Mouse (Mus musculus): ENCODE results near the gene Lpcat1. TPM values are rescaled to one million over a fixed set of nuclear protein-coding genes. Genes with fewer than 3 reads are reported as not detected.

Lpcat1 gene
- polyA plus RNA-seq, 1 experiment from 2014 or later, result 61.4 TPM

DNA sequence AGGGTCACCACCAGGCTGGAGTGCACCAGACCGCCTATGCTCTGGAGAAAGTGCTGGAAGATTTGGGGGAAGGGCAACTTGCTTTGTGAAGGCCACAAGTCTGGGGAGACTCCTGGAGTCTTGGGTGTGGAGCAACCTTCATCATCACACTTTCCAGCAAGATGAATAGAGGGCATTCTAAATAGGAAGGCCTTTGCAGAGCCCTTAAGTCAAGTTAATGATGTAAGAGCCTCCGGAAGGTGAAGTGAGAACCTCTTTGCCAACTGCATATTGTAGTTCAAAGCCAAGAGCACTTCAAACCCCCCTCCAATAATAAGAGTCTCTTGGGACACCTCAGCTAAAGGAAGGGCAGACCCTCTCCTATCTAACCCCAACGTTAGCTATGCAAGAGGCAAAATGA lies 18.3 kb upstream of the Lpcat1 start:
- 81% methylated on average over 3 of the region's 3 CpGs for WGBS

DNA sequence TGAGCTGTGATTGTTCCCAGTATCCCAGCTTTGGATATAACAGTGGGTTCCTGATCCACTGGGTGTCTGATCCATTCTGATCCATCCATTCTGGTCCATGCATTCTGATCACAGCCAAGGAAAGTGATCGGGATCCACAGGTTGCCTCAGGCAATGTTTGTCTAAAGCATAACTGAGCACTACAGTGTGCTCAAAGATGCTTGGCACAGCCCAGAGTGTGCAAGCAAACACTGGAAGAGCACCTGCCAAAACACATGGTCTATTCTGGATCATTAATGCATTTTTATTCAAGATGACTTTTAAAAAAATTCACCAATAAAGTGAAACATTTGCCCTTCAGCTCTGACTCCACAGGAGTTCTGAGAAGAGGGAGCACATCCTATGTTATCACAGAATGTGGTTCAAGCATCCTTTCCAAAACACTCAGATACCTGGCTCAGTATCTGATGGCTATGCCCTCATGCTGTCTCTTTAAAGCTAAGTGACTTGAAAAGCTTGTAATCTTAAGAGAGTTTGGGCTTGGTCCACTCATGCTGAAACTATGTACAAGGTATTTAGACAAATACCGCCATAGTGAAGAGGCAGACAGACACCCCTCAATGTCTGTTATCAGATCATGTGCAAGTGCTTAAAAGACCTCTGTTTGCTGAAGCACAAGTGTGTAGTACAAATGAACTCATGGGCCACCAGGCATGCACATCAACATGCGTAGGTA lies 13.3 kb upstream of the Lpcat1 start:
- no peak overlapping the region for H3K27ac ChIP-seq (replicated peaks)
- no peaks in the 10 kb centered on the region for H3K9me3 ChIP-seq
- H3K4me2 ChIP-seq (replicated peaks), result no peak overlapping the region
- H3K4me1 ChIP-seq, result no peaks in the 10 kb centered on the region
- 81% methylated on average over 3 of the region's 3 CpGs for WGBS
- H3K9ac ChIP-seq (replicated peaks), result no peak overlapping the region
- no peak for ATAC-seq (replicated peaks)
- no peak overlapping the region for H3K4me3 ChIP-seq
- no peaks in the 10 kb centered on the region for H3K27me3 ChIP-seq
- no peaks in the 10 kb centered on the region for H3K36me3 ChIP-seq

More for the DNA sequence above, 18.3 kb upstream of the Lpcat1 start:
- peaks cover 11% of the 10 kb centered on the region for H3K4me1 ChIP-seq
- H3K4me2 ChIP-seq (replicated peaks), result no peak overlapping the region
- no peak overlapping the region for H3K4me3 ChIP-seq
- ATAC-seq (replicated peaks), result no peak
- no peaks in the 10 kb centered on the region for H3K27me3 ChIP-seq
- H3K9ac ChIP-seq (replicated peaks), result no peak overlapping the region
- no peaks in the 10 kb centered on the region for H3K36me3 ChIP-seq
- H3K27ac ChIP-seq (replicated peaks), result no peak overlapping the region
- H3K9me3 ChIP-seq, result no peaks in the 10 kb centered on the region

GRCm38 (mm10) chr13:73455328-73455727 lies 11.7 kb upstream of the Lpcat1 start:
- no peak for ATAC-seq (replicated peaks)
- H3K4me2 ChIP-seq (replicated peaks), result no peak overlapping the region
- no peaks in the 10 kb centered on the region for H3K9me3 ChIP-seq
- 80% methylated on average over 3 of the region's 3 CpGs for WGBS
- H3K27ac ChIP-seq (replicated peaks), result no peak overlapping the region
- no peaks in the 10 kb centered on the region for H3K27me3 ChIP-seq
- no peaks in the 10 kb centered on the region for H3K36me3 ChIP-seq
- H3K4me1 ChIP-seq, result no peaks in the 10 kb centered on the region
- H3K4me3 ChIP-seq, result no peak overlapping the region
- H3K9ac ChIP-seq (replicated peaks), result no peak overlapping the region

GRCm38 (mm10) chr13:73457301-73457700 lies 9.7 kb upstream of the Lpcat1 start:
- H3K27ac ChIP-seq (replicated peaks), result no peak overlapping the region
- H3K4me3 ChIP-seq, result no peak overlapping the region
- no peaks in the 10 kb centered on the region for H3K36me3 ChIP-seq
- no peaks in the 10 kb centered on the region for H3K9me3 ChIP-seq
- H3K4me1 ChIP-seq, result no peaks in the 10 kb centered on the region
- H3K27me3 ChIP-seq, result no peaks in the 10 kb centered on the region
- H3K9ac ChIP-seq (replicated peaks), result no peak overlapping the region
- H3K4me2 ChIP-seq (replicated peaks), result no peak overlapping the region
- no peak for ATAC-seq (replicated peaks)
- WGBS, result 96% methylated on average over 4 of the region's 4 CpGs

DNA sequence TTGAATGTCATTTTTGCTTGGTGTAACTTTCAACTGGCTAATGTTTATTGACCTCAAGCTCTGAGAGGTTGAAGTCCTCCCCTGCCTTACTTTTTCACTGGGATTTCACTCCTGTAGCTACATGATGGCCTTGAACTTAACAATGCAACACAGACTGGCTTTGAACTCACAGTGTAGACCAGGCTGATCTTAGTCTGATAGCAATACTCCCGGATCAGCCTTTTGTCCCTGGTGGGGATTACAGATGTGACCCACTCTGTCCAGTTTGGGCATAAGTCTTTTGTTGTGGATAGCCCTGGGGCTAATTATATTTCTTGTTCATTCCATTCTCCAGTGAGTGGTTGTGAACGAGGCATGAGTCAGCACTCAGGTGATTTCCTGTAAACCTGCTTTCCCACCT lies 9.3 kb upstream of the Lpcat1 start:
- Histone ChIP-seq H3K27me3 (no peaks in the 10 kb centered on the region), H3K9ac (replicated peaks) (no peak overlapping the region), H3K27ac (replicated peaks) (no peak overlapping the region), H3K4me3 (no peak overlapping the region), H3K4me1 (no peaks in the 10 kb centered on the region), H3K36me3 (no peaks in the 10 kb centered on the region), H3K9me3 (no peaks in the 10 kb centered on the region), H3K4me2 (replicated peaks) (no peak overlapping the region)
- ATAC-seq (replicated peaks), result no peak
- WGBS, result 75% methylated on average over 2 of the region's 2 CpGs

GRCm38 (mm10) chr13:73458719-73459118 lies 8.3 kb upstream of the Lpcat1 start:
- H3K4me2 ChIP-seq (replicated peaks), result no peak overlapping the region
- ATAC-seq (replicated peaks), result no peak
- WGBS, result 73% methylated on average over 5 of the region's 5 CpGs
- H3K27me3 ChIP-seq, result no peaks in the 10 kb centered on the region
- H3K4me1 ChIP-seq, result no peaks in the 10 kb centered on the region
- no peaks in the 10 kb centered on the region for H3K9me3 ChIP-seq
- no peak overlapping the region for H3K27ac ChIP-seq (replicated peaks)
- no peaks in the 10 kb centered on the region for H3K36me3 ChIP-seq
- no peak overlapping the region for H3K4me3 ChIP-seq
- H3K9ac ChIP-seq (replicated peaks), result no peak overlapping the region

- no peaks in the 10 kb centered on the region for H3K36me3 ChIP-seq
Observed at GRCm38 (mm10) chr13:73459189-73459850, 7.7 kb upstream of the Lpcat1 start.

DNA sequence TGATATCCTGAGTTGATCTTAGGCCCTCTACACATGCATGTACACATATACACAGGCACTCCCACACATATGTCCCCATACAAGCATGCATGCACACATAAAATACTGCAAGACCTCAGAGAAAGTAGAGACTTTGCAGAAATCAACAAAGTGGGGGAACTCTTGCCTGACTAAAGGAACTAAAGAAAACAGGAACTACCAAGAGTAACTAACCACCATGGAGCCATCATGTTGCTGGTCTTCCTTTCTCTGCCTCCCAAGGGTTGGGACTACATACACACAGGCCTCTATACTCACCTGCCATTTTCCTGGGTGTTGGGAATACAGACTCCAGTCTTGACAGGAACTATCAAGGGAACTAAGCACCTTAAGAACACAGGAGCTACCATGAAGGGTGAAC lies 5.4 kb upstream of the Lpcat1 start:
- Histone ChIP-seq H3K27ac (replicated peaks) (no peak overlapping the region), H3K4me3 (no peak overlapping the region), H3K4me2 (replicated peaks) (no peak overlapping the region), H3K9me3 (no peaks in the 10 kb centered on the region), H3K36me3 (no peaks in the 10 kb centered on the region), H3K4me1 (0 out of 2 replicates have a peak, but pooled peaks cover 1% of the 10 kb centered on the region), H3K27me3 (no peaks in the 10 kb centered on the region), H3K9ac (replicated peaks) (no peak overlapping the region)
- no peak for ATAC-seq (replicated peaks)

More at GRCm38 (mm10) chr13:73459189-73459850, 7.7 kb upstream of the Lpcat1 start:
- 80% methylated on average over 7 of the region's 7 CpGs for WGBS
- Histone ChIP-seq H3K27ac (replicated peaks) (no peak overlapping the region), H3K9me3 (no peaks in the 10 kb centered on the region), H3K4me1 (no peaks in the 10 kb centered on the region), H3K4me2 (replicated peaks) (no peak overlapping the region), H3K9ac (replicated peaks) (no peak overlapping the region), H3K27me3 (no peaks in the 10 kb centered on the region), H3K4me3 (no peak overlapping the region)
- no peak for ATAC-seq (replicated peaks)

GRCm38 (mm10) chr13:73465156-73465555 lies 1.8 kb upstream of the Lpcat1 start:
- H3K36me3 ChIP-seq, result no peaks in the 10 kb centered on the region
- H3K4me1 ChIP-seq, result peaks cover 29% of the 10 kb centered on the region
- no peak overlapping the region for H3K9ac ChIP-seq (replicated peaks)
- no peaks in the 10 kb centered on the region for H3K9me3 ChIP-seq
- no peak overlapping the region for H3K4me3 ChIP-seq
- WGBS, result 70% methylated on average over 2 of the region's 2 CpGs
- H3K4me2 ChIP-seq (replicated peaks), result no peak overlapping the region
- no peaks in the 10 kb centered on the region for H3K27me3 ChIP-seq
- no peak overlapping the region for H3K27ac ChIP-seq (replicated peaks)
- ATAC-seq (replicated peaks), result no peak

GRCm38 (mm10) chr13:73466411-73466810 lies 586 bp upstream of the Lpcat1 start:
- H3K9ac ChIP-seq (replicated peaks), result no peak overlapping the region
- H3K27me3 ChIP-seq, result no peaks in the 10 kb centered on the region
- H3K4me3 ChIP-seq, result no peak overlapping the region
- 91% methylated on average over 3 of the region's 3 CpGs for WGBS
- peak overlapping the region; percentile 75; the same call in 1 of the 2 replicates for H3K4me2 ChIP-seq (replicated peaks)
- H3K9me3 ChIP-seq, result no peaks in the 10 kb centered on the region
- no peak for ATAC-seq (replicated peaks)
- no peaks in the 10 kb centered on the region for H3K36me3 ChIP-seq
- H3K4me1 ChIP-seq, result peaks cover 38% of the 10 kb centered on the region
- H3K27ac ChIP-seq (replicated peaks), result peak overlapping the region; percentile 99

GRCm38 (mm10) chr13:73467421-73468237 lies 632 bp downstream of the Lpcat1 start:
- H3K9ac ChIP-seq (replicated peaks), result peak overlapping the region; percentile 98
- peak overlapping the region; percentile 90 for H3K4me3 ChIP-seq
- peak; percentile 91 for ATAC-seq (replicated peaks)
- no peaks in the 10 kb centered on the region for H3K27me3 ChIP-seq
- under 1% methylated on average over 53 of the region's 53 CpGs for WGBS
- no peaks in the 10 kb centered on the region for H3K9me3 ChIP-seq
- H3K4me1 ChIP-seq, result peaks cover 38% of the 10 kb centered on the region
- H3K27ac ChIP-seq (replicated peaks), result peak overlapping the region; percentile 99
- H3K4me2 ChIP-seq (replicated peaks), result peak overlapping the region; percentile 75
- H3K36me3 ChIP-seq, result no peaks in the 10 kb centered on the region

GRCm38 (mm10) chr13:73468834-73469233 lies 1.8 kb downstream of the Lpcat1 start:
- Histone ChIP-seq H3K9me3 (no peaks in the 10 kb centered on the region), H3K9ac (replicated peaks) (peak overlapping the region; percentile 98), H3K4me3 (peak overlapping the region; percentile 90), H3K27ac (replicated peaks) (no peak overlapping the region), H3K27me3 (no peaks in the 10 kb centered on the region), H3K36me3 (no peaks in the 10 kb centered on the region), H3K4me2 (replicated peaks) (peak overlapping the region; percentile 75), H3K4me1 (peaks cover 38% of the 10 kb centered on the region)
- 60% methylated on average over 3 of the region's 3 CpGs for WGBS
- ATAC-seq (replicated peaks), result no peak
